Mouse (Mus musculus) gastrocnemius, postnatal 14 days (tissue): ENCODE measurements at regions not wholly inside any gene's neighbourhood (a gene's known extent, or its start where the extent isn't known, plus 50 kb on each side); places are given as distances from the start of the nearest gene placed in this dataset.
A peak's percentile ranks its signal among the peaks of the same experiment; 100 is the strongest.
"Not testable (repeated sequence)": the region's sequence is repeated elsewhere in the genome, so short reads cannot be mapped to it uniquely, and the experiment has no call there.

Source experiments
- DNase-seq: peaks from one replicate; pipeline ENCODE4 v3.0.0; 2021; ENCODE audit warnings: mixed read lengths
- intact Hi-C: fragments of 180-260 bp; cut with DNase I; formaldehyde crosslinking; loops from one replicate; pipeline ENCODE4 v1.15.1; 2025; ENCODE audit warnings: low total_unique reads

DNA sequence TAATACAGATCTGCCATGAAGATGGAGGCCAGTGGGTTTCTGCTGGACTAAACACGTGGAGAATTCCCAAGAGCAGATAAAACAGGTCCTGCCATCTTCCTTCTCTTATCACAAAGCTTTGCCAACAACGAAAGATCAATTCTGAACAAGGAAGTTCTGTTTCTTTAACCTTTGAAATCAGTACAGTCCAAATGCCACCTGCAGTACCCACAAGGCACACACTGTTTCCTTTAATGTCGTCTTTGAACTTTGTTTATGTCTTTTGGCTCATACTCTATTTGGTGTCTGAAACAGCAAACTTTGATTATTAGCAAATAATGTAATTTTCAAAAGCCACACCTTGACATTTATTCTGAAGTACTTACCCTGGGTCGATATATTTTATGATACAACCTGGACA, 536.5 kb downstream of the Bckdhb start:
- DNase-seq = no peak
- intact Hi-C loops = no loop called here

DNA sequence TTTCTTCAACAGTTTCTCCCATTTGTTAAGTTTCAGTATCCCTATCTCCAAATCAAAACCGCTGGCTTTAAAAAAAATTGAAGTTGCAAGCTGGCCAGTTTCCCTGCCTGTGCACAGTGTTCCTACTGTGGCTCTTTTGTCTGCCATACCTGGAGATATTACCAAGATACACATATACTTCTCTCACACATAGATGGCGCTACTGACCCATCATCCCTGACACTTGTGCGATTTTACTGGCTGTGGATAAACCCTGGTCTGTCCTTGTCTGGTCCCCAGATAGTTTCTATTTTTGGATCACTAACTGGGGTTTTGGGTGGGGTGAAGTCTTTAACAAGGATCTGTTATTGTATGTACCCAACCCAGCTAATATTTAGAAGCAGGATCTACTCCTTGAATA, 541.8 kb downstream of the Bckdhb start:
- no peak for DNase-seq
- intact Hi-C loops = no loop called here

GRCm38 (mm10) chr9:84472696-84473095, 547.8 kb downstream of the Bckdhb start:
- intact Hi-C loops = no loop called here
- DNase-seq = peak; percentile 39

- DNase-seq = no peak
- intact Hi-C loops = no loop called here
Measured at GRCm38 (mm10) chr9:84475906-84476305, 551.0 kb downstream of the Bckdhb start.

GRCm38 (mm10) chr9:84499507-84499906, 574.6 kb downstream of the Bckdhb start:
- intact Hi-C loops = no loop called here
- no peak for DNase-seq

- intact Hi-C loops, DNase-seq: not testable (repeated sequence)
Measured at GRCm38 (mm10) chr9:84502981-84503380, 578.0 kb downstream of the Bckdhb start.

DNA sequence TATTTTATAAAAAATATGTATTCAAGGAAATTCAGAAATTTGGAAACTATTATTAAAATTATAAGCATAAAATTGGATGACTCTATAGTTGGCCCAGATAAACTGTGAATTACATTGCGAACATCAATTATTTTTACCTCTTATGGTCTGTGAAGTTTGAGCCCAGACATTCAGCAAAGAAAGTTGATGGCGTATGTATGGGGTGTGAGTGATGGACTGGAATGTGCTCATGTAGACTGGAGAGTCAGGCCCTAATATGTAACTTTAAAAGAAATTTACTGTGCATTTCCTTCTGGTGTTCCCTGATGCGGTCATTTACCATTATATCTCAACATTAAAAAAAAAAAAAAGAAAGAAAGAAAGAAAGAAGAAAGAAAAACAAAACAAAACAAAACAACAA, 592.1 kb downstream of the Bckdhb start:
- no peak for DNase-seq
- intact Hi-C loops = no loop called here

DNA sequence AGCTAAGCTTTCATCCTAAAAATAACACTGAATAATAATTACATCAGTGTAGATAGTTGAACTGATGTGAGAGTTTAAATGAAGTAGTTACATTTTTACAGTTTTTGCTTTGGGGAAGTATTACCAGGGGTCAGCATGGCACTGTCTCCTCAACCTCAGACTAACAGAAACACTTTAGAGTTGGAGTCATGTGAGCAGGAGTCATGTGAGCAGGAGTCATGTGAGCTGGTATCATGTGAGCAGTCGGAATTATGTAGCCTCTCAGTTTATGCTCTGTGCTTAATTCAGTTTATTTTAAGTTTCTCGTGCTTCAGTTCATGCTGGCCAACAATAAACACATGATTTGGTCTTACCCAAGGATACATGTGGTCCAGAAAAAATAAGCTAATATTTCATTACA, 620.5 kb downstream of the Bckdhb start:
- intact Hi-C loops = no loop called here

DNA sequence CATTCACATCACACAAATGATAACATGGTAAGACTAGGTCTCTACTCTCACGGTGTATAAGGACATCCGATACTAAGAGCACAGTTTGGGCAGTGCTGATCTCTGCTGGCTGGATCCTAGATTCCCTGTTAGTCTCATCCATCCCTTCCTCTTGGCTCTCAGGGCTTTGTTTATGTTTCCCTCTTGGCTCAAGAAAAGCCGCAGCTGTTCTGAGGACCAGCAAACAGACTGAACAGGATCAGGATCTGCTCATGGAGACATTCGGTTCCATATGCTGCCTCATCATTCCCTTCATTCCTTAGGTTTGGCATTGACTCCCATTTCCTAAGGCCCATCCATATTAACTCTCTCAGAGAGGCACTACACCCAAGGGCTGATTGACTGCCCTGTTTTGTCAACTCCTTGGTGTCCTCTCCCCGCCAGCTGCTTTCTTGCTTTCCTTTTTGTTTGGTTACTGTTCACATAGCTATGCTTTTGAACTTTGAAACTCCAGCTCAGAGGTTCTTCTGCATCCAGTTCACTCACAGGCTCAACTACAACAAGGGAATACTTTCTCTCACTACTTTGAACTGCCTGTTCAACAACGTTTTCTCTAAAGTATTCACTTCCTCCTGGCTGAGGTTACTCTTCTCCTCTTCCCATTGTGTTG, 623.2 kb downstream of the Bckdhb start:
- DNase-seq = no peak
- intact Hi-C loops = no loop called here

More for the DNA sequence above, 620.5 kb downstream of the Bckdhb start:
- DNase-seq = no peak

- DNase-seq = no peak
- intact Hi-C loops = no loop called here
Measured at GRCm38 (mm10) chr9:84555237-84555636, 630.3 kb downstream of the Bckdhb start.

GRCm38 (mm10) chr9:84556261-84556844, 631.4 kb downstream of the Bckdhb start:
- intact Hi-C loops = no loop called here

DNA sequence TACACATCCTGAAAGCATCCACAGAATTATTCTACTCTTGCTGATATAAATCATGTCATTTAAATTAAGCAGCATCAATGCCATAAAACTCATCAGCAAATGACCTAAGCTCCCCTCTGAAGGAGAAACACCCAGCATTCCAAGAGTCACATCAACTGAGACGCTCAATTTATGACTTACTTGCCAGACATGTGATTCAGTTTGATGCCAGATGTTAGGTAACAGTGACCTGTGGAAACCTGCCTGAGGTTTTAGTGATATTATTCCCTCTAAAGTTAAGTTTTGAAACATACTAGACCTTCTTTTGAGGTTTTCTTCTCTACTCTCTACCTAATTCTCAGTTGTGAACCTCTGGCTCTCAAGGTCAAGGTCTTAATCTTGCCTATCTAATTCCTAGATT, 633.4 kb downstream of the Bckdhb start:
- no peak for DNase-seq
- intact Hi-C loops = no loop called here

More at GRCm38 (mm10) chr9:84556261-84556844, 631.4 kb downstream of the Bckdhb start:
- DNase-seq = no peak

DNA sequence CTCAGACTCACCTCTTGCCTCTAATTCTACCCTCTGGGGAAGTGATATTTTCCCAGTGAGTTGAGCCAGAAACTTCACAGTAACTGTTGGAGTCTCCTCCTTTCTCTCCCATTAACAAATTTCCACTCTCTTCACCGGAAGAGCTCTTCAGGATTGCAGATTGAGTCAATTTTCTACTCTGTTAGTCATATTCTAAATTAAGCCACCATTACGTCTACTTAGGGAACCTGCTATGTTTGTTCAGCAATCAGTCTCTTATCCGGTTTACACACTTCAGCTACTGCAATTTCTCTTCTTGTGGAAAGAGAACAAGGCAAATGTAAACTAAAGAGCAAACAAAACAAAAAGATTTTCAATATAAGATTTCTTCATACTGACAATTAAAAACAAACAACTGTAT, 644.6 kb downstream of the Bckdhb start:
- intact Hi-C loops = no loop called here
- DNase-seq = no peak

DNA sequence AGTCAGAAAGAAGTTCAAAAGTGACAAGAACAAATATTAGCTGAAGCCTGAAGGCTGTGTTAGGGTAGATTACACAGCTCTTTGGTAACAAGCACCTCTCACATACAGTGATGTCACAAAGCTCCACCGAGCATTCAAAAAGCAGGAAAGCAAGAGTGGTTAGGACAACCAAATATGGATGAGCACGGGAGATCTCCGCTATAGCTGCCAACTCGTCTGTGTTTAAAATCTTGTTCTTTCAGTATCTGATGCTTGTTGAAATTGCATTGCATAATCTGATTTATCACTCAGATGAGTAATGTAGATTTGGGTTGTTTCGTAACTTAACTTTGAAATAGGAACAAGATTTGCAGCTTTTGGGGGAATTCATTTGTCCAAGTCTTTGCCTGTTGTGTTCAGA, 652.8 kb downstream of the Bckdhb start:
- intact Hi-C loops = no loop called here
- no peak for DNase-seq

DNA sequence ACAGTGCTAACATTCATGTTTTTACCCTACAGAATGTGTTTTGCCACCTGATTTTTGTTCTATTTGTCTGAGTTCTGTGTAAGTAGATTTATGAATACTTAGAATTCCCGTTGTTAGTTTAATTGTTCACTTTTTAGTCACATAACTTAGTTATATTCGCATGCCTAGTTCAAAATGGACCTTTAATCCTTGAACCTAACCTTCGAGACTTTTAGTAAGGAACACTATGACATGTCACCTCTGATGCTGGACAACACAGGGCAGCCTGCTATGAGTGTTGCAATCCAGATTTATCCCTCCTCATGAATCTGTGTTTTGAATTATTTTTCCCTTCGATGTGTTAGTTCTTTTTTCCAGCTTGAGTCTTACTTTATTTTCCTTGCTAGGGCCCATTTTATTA, 662.8 kb downstream of the Bckdhb start:
- intact Hi-C loops = no loop called here
- DNase-seq = no peak

DNA sequence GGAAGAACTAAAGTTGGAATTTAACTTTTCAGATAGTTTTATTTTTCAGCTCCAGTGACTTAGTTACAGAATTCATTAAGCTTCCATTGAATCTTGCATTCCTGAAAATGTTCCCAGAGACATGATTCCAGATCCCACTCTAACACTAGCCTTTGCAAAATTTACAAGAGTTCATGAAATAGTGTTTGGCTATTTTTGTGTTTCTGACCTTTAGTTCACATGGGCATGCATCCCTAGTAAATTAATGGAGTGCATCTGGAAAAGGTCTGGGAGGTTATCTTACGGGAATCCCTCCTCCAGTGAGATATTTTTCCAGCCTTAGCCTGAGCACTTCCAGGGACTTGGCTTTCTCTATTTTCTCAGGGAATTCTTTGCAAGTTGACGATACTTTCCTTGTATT, 669.8 kb downstream of the Bckdhb start:
- no peak for DNase-seq
- intact Hi-C loops = no loop called here
